Mouse (Mus musculus) spleen, adult 12 weeks (tissue): ENCODE measurements around the gene Pikfyve.

Experiments used
- DNase-seq: peaks from one replicate; pipeline ENCODE4 v3.0.0; 2022; ENCODE audit warnings: low spot score

Gene Pikfyve

DNA sequence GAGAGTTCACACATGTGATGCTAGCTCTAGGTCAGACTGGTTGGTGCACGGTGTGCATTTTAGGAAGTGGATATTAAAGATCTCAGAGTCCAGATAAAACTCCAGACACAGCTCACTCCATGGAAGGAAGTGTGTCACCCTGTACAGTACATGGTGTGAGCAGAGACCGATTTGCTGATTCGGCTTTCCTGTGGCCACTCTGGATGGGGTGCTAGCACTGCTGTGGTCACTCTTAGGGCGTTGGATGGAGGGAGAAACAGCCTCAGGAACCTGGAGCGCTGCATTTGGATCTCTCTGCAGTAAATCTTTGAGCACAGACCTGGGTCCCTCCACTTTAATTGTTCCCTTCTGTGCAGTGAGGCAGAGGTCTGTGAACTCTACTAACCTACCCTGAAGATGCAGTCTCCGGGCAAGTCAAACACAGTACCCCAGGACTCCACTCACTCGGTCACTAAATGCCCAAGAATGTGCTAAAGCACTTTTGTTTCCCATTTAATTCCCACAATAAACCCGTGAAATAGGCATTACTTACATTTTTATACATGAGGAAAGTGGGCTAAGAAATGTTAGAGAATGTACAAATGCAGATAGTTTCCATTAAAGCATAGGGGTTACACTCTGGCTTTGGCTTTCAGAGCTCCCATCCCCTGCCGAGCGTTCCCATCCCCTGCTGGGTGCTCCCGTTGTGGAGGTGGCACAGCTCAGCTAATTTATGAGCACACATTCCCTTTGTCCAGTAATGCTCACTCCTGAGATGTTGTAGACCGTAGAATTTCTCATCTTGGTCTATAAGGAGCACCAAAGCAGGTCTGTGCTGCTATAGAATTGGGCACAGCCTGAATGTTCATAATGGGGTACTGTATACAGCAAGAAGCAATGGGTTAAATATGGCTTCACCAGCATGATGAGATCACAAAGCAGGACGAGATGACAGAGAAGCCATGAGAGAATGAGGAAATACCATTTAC, 127.9 kb downstream of the Pikfyve start:
- no peak for DNase-seq

GRCm38 (mm10) chr1:65315022-65315407, 128.5 kb downstream of the Pikfyve start:
- no peak for DNase-seq
